Mouse (Mus musculus): ENCODE measurements around the gene Heatr5b.

The Heatr5b gene

GRCm38 (mm10) chr17:78834856-78835835, at the start of gene Heatr5b, which contains the start of gene Gpatch11:
TSS of gene Heatr5b (minus strand) at chr17:78835364.
TSS of gene Gpatch11 (plus strand) at chr17:78835567.
- under 1% methylated on average over 81 of the region's 81 CpGs for WGBS

GRCm38 (mm10) chr17:78883291-78883690, 48.1 kb upstream of the Heatr5b start:
- WGBS, result 86% methylated on average over 4 of the region's 4 CpGs

DNA sequence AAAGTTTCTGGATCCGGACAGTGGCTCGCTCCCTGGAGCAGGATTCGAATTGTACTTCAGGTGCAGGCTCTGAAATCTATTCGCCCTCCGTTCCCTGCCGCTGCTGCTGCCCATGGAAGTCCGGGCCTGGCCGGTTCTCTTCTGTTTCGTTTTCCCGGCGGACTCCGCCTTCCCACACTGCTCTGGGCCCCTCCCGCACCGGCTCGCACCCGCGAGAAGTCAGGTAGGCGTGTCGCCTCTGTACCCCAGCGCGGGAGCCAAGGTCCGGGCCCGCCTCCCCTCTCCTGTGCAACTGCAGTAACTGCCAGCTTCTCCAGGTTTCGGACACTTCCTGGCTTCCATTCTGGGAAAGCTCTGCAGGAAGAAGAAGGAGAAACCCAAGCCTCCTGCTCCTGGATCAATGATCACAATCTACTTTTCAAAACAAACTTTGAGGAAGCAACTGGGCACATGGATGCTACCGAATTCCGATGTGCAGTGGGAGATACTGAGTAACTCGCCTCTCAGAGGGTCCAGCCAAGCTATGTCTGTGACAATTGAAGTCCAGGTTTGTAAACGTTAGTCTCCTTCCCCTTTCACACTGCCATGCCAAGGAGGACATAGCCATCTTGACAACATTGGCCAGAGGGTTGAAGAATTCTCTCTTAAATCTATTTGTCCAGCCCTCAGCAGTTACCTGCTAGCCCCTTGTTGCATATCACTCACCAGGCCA, 47.4 kb upstream of the Heatr5b start, which contains the start of gene Eif2ak2:
Eif2ak2 (minus strand) TSS at position 173 of the 712 bp plus-strand sequence.
- WGBS, result 5% methylated on average over 28 of the region's 28 CpGs

- 8% methylated on average over 6 of the region's 7 CpGs for WGBS
Observed at GRCm38 (mm10) chr17:78881878-78882304, 46.7 kb upstream of the Heatr5b start.

DNA sequence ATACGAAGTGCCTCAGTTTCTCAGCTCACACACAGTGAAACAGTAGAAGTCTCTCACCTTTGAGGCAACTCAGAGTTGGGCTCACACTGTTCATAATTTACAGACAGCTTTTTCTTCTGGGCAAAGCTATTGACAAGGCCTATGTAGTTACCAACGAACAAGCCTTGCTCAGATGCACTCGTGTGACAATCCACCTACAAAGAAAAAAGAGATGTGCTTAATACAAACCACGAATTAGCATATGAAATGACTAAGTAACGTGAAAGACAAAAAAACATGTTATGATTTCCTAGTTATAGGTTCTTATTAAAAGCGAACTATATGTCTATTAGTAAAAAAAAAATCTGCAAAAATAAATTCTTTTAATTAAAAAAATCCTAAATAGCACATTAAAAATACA, 38.7 kb upstream of the Heatr5b start:
- WGBS, result 88% methylated on average over 6 of the region's 6 CpGs

- WGBS, result 88% methylated on average over 10 of the region's 10 CpGs
Observed at GRCm38 (mm10) chr17:78856243-78856642, 21.1 kb upstream of the Heatr5b start.

DNA sequence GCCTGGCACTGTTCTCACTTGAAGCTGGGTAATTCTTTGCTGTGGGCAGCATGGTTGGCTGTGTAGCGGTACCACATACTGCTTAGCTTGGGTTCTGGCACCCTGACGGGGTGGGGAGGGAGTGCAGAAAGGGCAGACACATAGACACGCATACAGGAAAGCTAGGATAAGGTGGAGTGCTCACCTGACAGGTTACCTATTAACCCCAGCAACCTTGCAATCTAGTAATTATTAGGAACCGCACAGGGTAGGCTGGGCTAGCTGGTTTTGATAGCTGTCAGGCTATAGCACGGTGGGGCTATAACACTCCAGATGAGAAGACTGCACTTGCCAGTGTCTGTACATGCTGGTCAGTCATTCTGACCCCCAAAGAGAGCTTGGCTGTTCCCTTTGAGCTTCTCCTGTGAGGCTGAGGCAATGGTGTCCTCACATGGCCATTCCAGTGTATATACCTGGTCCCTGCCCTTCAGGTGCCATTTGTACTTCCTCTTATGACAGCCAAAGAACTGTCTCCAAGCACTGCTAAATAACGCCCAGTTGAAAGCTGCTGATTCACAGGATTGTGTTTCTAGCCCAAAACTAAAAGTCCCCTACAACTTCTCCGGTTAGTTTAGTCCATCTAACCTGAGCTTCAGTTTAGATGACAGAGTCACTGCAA, 7.2 kb upstream of the Heatr5b start:
- 92% methylated on average over 7 of the region's 7 CpGs for WGBS

DNA sequence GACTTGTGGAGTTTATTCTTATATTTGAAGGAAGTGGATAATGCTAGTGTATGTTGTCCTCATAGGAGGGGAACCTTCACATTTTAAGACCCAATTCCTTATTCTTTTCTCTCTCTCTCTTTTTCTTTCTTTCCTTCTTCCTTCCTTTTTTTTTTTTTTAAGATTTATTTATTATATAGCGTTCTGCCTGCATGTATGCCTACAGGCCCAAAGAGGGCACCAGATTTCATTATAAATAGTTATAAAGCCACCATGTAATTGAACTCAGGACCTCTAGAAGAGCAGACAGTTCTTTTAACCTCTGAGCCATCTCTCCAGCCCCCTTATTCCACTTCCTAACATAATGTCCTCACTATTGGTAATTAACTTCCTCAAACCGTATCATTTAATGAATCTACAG, 892 bp upstream of the Heatr5b start:
- 9% methylated on average over 2 of the region's 2 CpGs for WGBS

GRCm38 (mm10) chr17:78824346-78824745, 10.8 kb downstream of the Heatr5b start:
- 86% methylated on average over 13 of the region's 13 CpGs for WGBS

GRCm38 (mm10) chr17:78809582-78809981, 25.6 kb downstream of the Heatr5b start:
- 92% methylated on average over 3 of the region's 3 CpGs for WGBS

- WGBS, result 93% methylated on average over 1 of the region's 1 CpGs
Observed at GRCm38 (mm10) chr17:78797222-78797621, 37.9 kb downstream of the Heatr5b start.

GRCm38 (mm10) chr17:78794390-78794789, 40.8 kb downstream of the Heatr5b start:
- WGBS, result 83% methylated on average over 5 of the region's 5 CpGs

- 73% methylated on average over 3 of the region's 3 CpGs for WGBS
Observed at GRCm38 (mm10) chr17:78792122-78792521, 43.0 kb downstream of the Heatr5b start.

GRCm38 (mm10) chr17:78791690-78792070, 43.5 kb downstream of the Heatr5b start:
- 85% methylated on average over 3 of the region's 3 CpGs for WGBS

DNA sequence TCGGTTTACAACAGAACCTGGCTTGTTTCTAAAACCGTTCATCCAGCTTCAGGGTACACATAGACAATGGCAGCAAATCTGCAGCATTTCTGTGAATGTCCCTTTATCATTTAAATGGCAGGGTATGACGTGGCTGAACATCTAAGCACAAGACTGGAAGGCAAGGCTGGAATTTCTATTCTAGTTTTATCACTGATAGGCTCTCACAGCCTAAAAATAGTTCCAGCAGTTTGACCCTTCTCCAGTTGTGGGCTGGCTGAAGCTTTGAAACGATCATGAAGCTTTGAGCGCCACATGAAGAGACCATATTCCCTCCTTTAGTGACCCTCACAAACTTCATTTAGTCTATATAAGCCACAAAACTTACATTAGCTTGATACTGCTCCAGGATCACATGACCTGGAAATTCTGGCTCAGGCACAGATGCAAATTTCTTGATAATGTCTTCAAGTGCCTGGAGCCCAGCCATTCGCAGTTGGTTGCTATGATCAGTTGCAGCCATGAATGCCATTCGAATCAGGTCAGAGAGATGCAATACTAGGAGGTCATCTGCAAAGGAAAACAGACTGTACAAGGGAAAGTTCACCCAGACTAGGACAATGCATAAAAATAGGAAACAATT, 44.0 kb downstream of the Heatr5b start:
- WGBS, result 66% methylated on average over 7 of the region's 7 CpGs

- 73% methylated on average over 3 of the region's 3 CpGs for WGBS
Observed at GRCm38 (mm10) chr17:78788273-78788672, 46.9 kb downstream of the Heatr5b start.

DNA sequence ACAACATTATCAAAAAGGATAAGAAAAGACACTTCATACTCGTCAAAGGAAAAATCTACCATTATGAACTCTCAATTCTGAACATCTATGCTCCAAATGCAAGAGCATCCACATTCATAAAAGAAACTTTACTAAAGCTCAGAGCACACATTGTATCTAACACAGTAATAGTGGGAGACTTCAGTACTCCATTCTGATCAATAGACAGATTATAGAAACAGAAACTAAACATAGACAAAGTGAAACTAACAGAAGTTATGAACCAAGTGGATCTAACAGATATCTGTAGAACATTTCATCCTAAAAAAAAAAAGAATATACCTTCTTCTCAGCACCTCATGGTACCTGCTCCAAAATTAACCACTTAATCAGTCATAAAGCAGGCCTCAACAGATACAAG, 56.4 kb downstream of the Heatr5b start:
- 98% methylated on average over 1 of the region's 1 CpGs for WGBS

- 86% methylated on average over 2 of the region's 2 CpGs for WGBS
Observed at GRCm38 (mm10) chr17:78772317-78772716, 62.8 kb downstream of the Heatr5b start.

GRCm38 (mm10) chr17:78770932-78771331, 64.2 kb downstream of the Heatr5b start:
- 86% methylated on average over 7 of the region's 7 CpGs for WGBS

DNA sequence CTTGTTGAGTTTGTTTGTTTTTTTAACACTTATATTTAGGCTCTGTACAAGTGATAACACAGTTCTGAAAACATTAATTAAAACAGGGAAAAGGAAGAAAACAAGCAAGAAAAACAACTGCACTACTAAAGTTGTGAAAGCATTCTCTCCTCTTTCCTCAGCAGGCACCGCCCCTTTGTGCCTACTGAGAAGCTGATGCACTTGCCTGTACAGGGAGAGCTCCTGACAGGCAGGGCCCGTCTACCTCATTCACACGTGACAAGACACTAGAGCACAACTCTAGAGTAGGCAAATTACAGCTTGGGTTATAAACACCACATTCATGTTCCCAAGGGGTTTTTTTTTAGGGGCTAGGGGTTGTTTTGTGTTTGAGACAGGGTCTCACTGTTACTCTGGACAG, 65.8 kb downstream of the Heatr5b start:
- WGBS, result 76% methylated on average over 3 of the region's 3 CpGs

DNA sequence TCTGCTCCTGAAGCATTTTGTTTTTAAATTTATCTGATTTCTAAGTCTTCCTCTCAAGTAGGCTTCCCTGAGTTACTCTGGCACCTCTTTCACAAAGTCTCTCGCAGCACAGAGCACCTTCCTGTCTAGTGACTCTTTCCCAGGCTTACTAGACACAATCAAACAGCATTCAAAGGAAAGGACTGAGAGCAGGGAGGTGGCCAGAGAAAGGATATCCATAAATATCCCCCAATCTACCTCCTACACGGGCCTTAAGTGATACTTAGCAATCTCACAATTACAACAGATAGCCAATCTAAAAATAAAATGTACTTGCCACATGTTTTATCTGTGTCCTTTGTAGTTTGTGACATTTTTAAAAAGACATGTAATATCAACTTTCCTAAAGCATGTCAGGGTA, 66.2 kb downstream of the Heatr5b start:
- WGBS, result 67% methylated on average over 2 of the region's 2 CpGs

All from cerebral cortex, adult 2 months (tissue).